Mouse (Mus musculus): ENCODE results near the gene Dnah5.

DNA sequence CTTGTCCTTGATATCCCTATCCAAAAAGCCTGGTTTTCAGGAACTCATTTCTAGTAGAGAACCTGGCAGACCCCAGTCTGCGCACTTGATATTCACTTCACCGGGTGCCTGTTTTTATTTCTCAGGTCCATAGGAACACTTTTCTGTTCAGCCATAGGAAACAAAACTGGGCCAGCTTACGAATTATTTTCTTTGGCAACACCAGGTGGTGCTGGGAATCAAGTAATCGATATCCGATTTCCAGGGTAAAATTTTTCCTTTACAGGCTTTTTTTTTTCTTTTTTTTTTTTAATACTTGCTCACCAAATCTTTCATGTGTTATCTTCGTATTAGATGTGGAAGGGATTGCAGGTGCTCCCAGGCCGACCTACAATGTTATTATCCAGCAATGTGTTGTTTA, 119.0 kb downstream of the Dnah5 start:
- TF ChIP-seq CTCF (IDR thresholded peaks at IDR 0.05; ENCODE audit: borderline replicate concordance, insufficient read depth, low read length) (no peak), POLR2A (IDR thresholded peaks at IDR 0.05; ENCODE audit: low read depth, low read length) (no peak)

All from embryonic fibroblast, embryonic 13.5 days (primary cell).